Comparison of ENCODE assay signal across 10 mouse cellular contexts in the genomic region with DNA sequence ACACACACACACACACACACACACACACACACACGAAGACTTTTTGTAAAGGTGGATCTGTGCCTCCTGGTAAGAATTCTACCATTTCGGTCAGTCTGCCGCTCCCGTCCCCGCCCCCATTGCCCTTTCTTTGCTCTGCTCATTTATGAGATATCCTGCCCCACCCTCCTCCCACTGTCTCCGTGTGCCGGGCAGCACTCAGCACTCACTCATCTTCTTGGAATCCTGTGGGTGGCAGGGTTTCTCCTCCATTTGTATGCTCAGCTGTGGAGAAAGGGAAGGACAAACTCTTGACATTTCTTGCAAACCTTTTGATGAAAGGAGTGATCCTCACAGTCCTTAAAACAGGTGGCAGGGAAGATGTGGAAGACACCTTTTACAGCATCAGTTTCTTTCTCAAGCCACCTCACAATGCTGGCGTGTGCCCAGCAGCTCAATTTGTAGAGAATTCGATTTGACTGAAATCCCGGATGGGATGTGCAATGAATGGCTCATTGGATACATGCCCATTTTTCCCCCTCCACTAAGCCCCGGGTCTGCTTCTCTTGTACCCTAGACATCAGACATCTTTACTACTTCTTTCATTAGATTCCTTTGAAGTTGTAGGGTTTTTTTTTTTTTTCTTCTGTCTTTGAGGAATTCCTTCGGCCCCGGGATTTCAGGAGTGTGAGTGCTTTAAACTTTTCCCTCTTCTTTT.
DNase-seq lines count a peak whose midpoint lies in the region; ATAC-seq lines count a peak whose summit lies in the region.
"Had no signal": no experiment of that assay in that cellular context is flagged by ENCODE, and none has a peak within 500 bp of the region (broad histone marks: within the 10 kb centered on the region; RNA-seq: fewer than 3 reads in every experiment).

No protein-coding gene starts in this region.

- 74% methylated on average over 13 of the region's 13 CpGs for WGBS in heart, embryonic 12.5 days
- WGBS in neural tube, embryonic 14.5 days = 62% methylated on average over 13 of the region's 13 CpGs
- WGBS in forebrain, embryonic 14.5 days = 46% methylated on average over 13 of the region's 13 CpGs
- WGBS in midbrain, embryonic 15.5 days = 56% methylated on average over 13 of the region's 13 CpGs

- H3K9me3 ChIP-seq in heart, embryonic 12.5 days (replicated peaks) = peaks cover 7% of the 10 kb centered on the region; the same call in 1 of the 2 replicates
- H3K9me3 ChIP-seq in neural tube, embryonic 14.5 days (ENCODE audit: control insufficient read depth, low read length) = no peaks in the 10 kb centered on the region
- H3K9me3 ChIP-seq in forebrain, embryonic 14.5 days (replicated peaks; ENCODE audit: control insufficient read depth, low read length) = no peaks in the 10 kb centered on the region
- H3K9me3 ChIP-seq in midbrain, embryonic 15.5 days = no peaks in the 10 kb centered on the region
- H3K9me3 ChIP-seq: midbrain, embryonic 12.5 days had no signal

- no peaks in the 10 kb centered on the region for H3K36me3 ChIP-seq in heart, embryonic 12.5 days
- H3K36me3 ChIP-seq in neural tube, embryonic 14.5 days (ENCODE audit: control insufficient read depth, insufficient read depth, low read length) = no peaks in the 10 kb centered on the region
- H3K36me3 ChIP-seq in forebrain, embryonic 14.5 days (ENCODE audit: control insufficient read depth, insufficient read depth, low read length) = no peaks in the 10 kb centered on the region
- no peaks in the 10 kb centered on the region for H3K36me3 ChIP-seq in midbrain, embryonic 15.5 days (replicated peaks)
- H3K36me3 ChIP-seq: midbrain, embryonic 12.5 days had no signal

- H3K4me1 ChIP-seq in heart, embryonic 12.5 days (replicated peaks) = no peaks in the 10 kb centered on the region
- H3K4me1 ChIP-seq in neural tube, embryonic 14.5 days (ENCODE audit: control insufficient read depth, insufficient read depth, low read length) = no peaks in the 10 kb centered on the region
- peaks cover 3% of the 10 kb centered on the region for H3K4me1 ChIP-seq in forebrain, embryonic 14.5 days (ENCODE audit: control insufficient read depth, insufficient read depth, low read length)
- H3K4me1 ChIP-seq in midbrain, embryonic 15.5 days = peaks cover 5% of the 10 kb centered on the region; the same call in 1 of the 2 replicates
- H3K4me1 ChIP-seq: midbrain, embryonic 12.5 days had no signal

- H3K4me3 ChIP-seq in heart, embryonic 12.5 days = no peak overlapping the region
- no peak overlapping the region for H3K4me3 ChIP-seq in neural tube, embryonic 14.5 days (ENCODE audit: low read depth, low read length)
- H3K4me3 ChIP-seq in forebrain, embryonic 14.5 days (ENCODE audit: low read depth, low read length) = no peak overlapping the region
- 0 out of 2 replicates have a peak overlapping the region, but pooled peaks have one; percentile 3 for H3K4me3 ChIP-seq in midbrain, embryonic 15.5 days
- H3K4me3 ChIP-seq: midbrain, embryonic 12.5 days had no signal

- no peaks in the 10 kb centered on the region for H3K27me3 ChIP-seq in heart, embryonic 12.5 days (replicated peaks)
- H3K27me3 ChIP-seq in neural tube, embryonic 14.5 days (ENCODE audit: control insufficient read depth, insufficient read depth, low read length) = no peaks in the 10 kb centered on the region
- H3K27me3 ChIP-seq in forebrain, embryonic 14.5 days (replicated peaks; ENCODE audit: control insufficient read depth, insufficient read depth, low read length) = no peaks in the 10 kb centered on the region
- no peaks in the 10 kb centered on the region for H3K27me3 ChIP-seq in midbrain, embryonic 15.5 days (replicated peaks)
- H3K27me3 ChIP-seq: midbrain, embryonic 12.5 days had no signal

- no peak for ATAC-seq in heart, embryonic 12.5 days (ENCODE audit: insufficient number of reproducible peaks, low FRiP score)
- peak; percentile 54; the same call in 1 of the 2 replicates for ATAC-seq in neural tube, embryonic 14.5 days (ENCODE audit: low read depth)
- peak; percentile 68; the same call in 1 of the 2 replicates for ATAC-seq in forebrain, embryonic 14.5 days
- peak; percentile 80 for ATAC-seq in midbrain, embryonic 15.5 days (replicated peaks)
- no peak for ATAC-seq in megakaryocyte progenitor cell, adult 5-6 weeks (replicated peaks; ENCODE audit: poor library complexity)

- no peak overlapping the region for H3K27ac ChIP-seq in heart, embryonic 12.5 days (ENCODE audit: poor library complexity, severe bottlenecking)
- no peak overlapping the region for H3K27ac ChIP-seq in neural tube, embryonic 14.5 days (ENCODE audit: low read depth, low read length)
- H3K27ac ChIP-seq in forebrain, embryonic 14.5 days (ENCODE audit: low read depth, low read length) = no peak overlapping the region
- H3K27ac ChIP-seq in midbrain, embryonic 15.5 days = no peak overlapping the region
- H3K27ac ChIP-seq: kidney, postnatal 0 days; midbrain, embryonic 12.5 days had no signal

- no peak overlapping the region for H3K4me2 ChIP-seq in heart, embryonic 12.5 days
- no peak overlapping the region for H3K4me2 ChIP-seq in neural tube, embryonic 14.5 days (ENCODE audit: low read depth, low read length)
- peak overlapping the region; percentile 21; the same call in 1 of the 2 replicates for H3K4me2 ChIP-seq in forebrain, embryonic 14.5 days (ENCODE audit: low read length)
- peak overlapping the region; percentile 28; the same call in 1 of the 2 replicates for H3K4me2 ChIP-seq in midbrain, embryonic 15.5 days
- H3K4me2 ChIP-seq: midbrain, embryonic 12.5 days had no signal

- DNase-seq in heart, adult 11 months = peak; percentile 94
- DNase-seq in neural tube, embryonic 10.5 days (ENCODE audit: extremely low spot score, low spot score) = no peak
- DNase-seq in forebrain, embryonic 14.5 days (ENCODE audit: low spot score) = peak; percentile 75
- no peak for DNase-seq in ovary, adult 18-20 months (ENCODE audit: low spot score)

- H3K9ac ChIP-seq in heart, embryonic 12.5 days = no peak overlapping the region
- H3K9ac ChIP-seq in neural tube, embryonic 14.5 days (replicated peaks; ENCODE audit: low read depth, low read length) = no peak overlapping the region
- H3K9ac ChIP-seq in forebrain, embryonic 14.5 days (ENCODE audit: low read length) = no peak overlapping the region
- H3K9ac ChIP-seq in midbrain, embryonic 15.5 days = no peak overlapping the region
- H3K9ac ChIP-seq: midbrain, embryonic 12.5 days had no signal

Comparison
In these comparisons a context has a peak if more than half of its experiments do, and no peak if none do; other contexts are left out.
1. DNase-seq: peak in heart, adult 11 months (single experiment) and forebrain, embryonic 14.5 days (single experiment); none in neural tube, embryonic 10.5 days (single experiment) and ovary, adult 18-20 months (single experiment).
2. ATAC-seq: peak in neural tube, embryonic 14.5 days (single experiment), forebrain, embryonic 14.5 days (single experiment) and midbrain, embryonic 15.5 days (single experiment); none in heart, embryonic 12.5 days (single experiment) and megakaryocyte progenitor cell, adult 5-6 weeks (single experiment).
3. H3K4me2 ChIP-seq: peak in forebrain, embryonic 14.5 days (single experiment) and midbrain, embryonic 15.5 days (single experiment); none in heart, embryonic 12.5 days (single experiment) and neural tube, embryonic 14.5 days (single experiment).